In genomic region chr1:74726114-74726513, GRCm38 (mm10) we compare ENCODE assay signal across 14 mouse cellular contexts. TPM values are rescaled to one million over a fixed set of nuclear protein-coding genes. Genes with fewer than 3 reads are reported as not detected.
"Had no signal": no experiment of that assay in that cellular context is flagged by ENCODE, and none has a peak within 500 bp of the region (broad histone marks: within the 10 kb centered on the region; RNA-seq: fewer than 3 reads in every experiment).

No protein-coding gene starts in this region.

- H3K27ac ChIP-seq: kidney, embryonic 15.5 days; layer of hippocampus, adult 2 months; limb, embryonic 13.5 days; liver, embryonic 13.5 days; midbrain, embryonic 12.5 days had no signal

- H3K4me1 ChIP-seq: kidney, embryonic 15.5 days; limb, embryonic 13.5 days; liver, embryonic 13.5 days; midbrain, embryonic 12.5 days had no signal

- H3K9me3 ChIP-seq: kidney, embryonic 15.5 days; liver, embryonic 13.5 days; midbrain, embryonic 12.5 days had no signal

- DNase-seq: kidney, adult 18-20 months; left cerebral cortex, postnatal 4 days; liver, embryonic 13.5 days; lung, adult 18-20 months; thymus, adult 2 months; thymus, postnatal 25 days had no signal

- H3K4me3 ChIP-seq: kidney, embryonic 15.5 days; layer of hippocampus, adult 2 months; limb, embryonic 13.5 days; liver, embryonic 13.5 days; midbrain, embryonic 12.5 days had no signal

- H3K4me2 ChIP-seq: kidney, embryonic 15.5 days; limb, embryonic 13.5 days; liver, embryonic 13.5 days; midbrain, embryonic 12.5 days had no signal

- H3K9ac ChIP-seq: kidney, embryonic 15.5 days; limb, embryonic 13.5 days; liver, embryonic 13.5 days; midbrain, embryonic 12.5 days had no signal

- ATAC-seq: midbrain, embryonic 16.5 days had no signal

- H3K36me3 ChIP-seq: kidney, embryonic 15.5 days; limb, embryonic 13.5 days; liver, embryonic 13.5 days; midbrain, embryonic 12.5 days had no signal

- H3K27me3 ChIP-seq: kidney, embryonic 15.5 days; limb, embryonic 13.5 days; liver, embryonic 13.5 days; midbrain, embryonic 12.5 days had no signal

RNA-seq across cellular contexts. Expression of gene Prkag3, which starts 22.9 kb away (rescaled TPM):
- total RNA-seq: layer of hippocampus, adult 2 months; layer of hippocampus, postnatal 10 days; left cerebral cortex, postnatal 4 days; megakaryocyte-erythroid progenitor cell, adult 5-6 weeks had no signal
- polyA plus RNA-seq: midbrain, embryonic 12.5 days; midbrain, embryonic 16.5 days; neural tube, embryonic 14.5 days had no signal

RNA-seq across cellular contexts. Expression of gene Wnt6, which starts 45.6 kb away (rescaled TPM):
- total RNA-seq: megakaryocyte-erythroid progenitor cell, adult 5-6 weeks had no signal
- polyA plus RNA-seq: neural tube, embryonic 14.5 days had no signal
